Mouse (Mus musculus): ENCODE measurements around the gene Nol12. TPM values are rescaled to one million over a fixed set of nuclear protein-coding genes. Genes with fewer than 3 reads are reported as not detected.

Gene Nol12
- 12.6 and 22.6 TPM in 2 replicates for total RNA-seq (2015; ENCODE audit: low replicate concordance)
- 6.8 and 11.2 TPM in 2 replicates for total RNA-seq (2017; ENCODE audit: low replicate concordance)

- ATAC-seq (replicated peaks; ENCODE audit: low FRiP score, poor library complexity, severe bottlenecking) = peak; percentile 92
Observed at GRCm38 (mm10) chr15:78934784-78935320, at the start of gene Nol12. TSS of gene Nol12 (plus strand) at chr15:78934933.

GRCm38 (mm10) chr15:78889401-78889853, 45.3 kb upstream of the Nol12 start:
- ATAC-seq (replicated peaks; ENCODE audit: low FRiP score, poor library complexity, severe bottlenecking) = no peak; the same call in 1 of the 2 replicates

GRCm38 (mm10) chr15:78892440-78892839, 42.3 kb upstream of the Nol12 start:
- ATAC-seq (replicated peaks; ENCODE audit: low FRiP score, poor library complexity, severe bottlenecking) = no peak

- ATAC-seq (replicated peaks; ENCODE audit: low FRiP score, poor library complexity, severe bottlenecking) = no peak
Observed at GRCm38 (mm10) chr15:78894726-78895125, 40.0 kb upstream of the Nol12 start.

GRCm38 (mm10) chr15:78895741-78896140, 39.0 kb upstream of the Nol12 start:
- ATAC-seq (replicated peaks; ENCODE audit: low FRiP score, poor library complexity, severe bottlenecking) = no peak

GRCm38 (mm10) chr15:78896149-78896548, 38.6 kb upstream of the Nol12 start:
- ATAC-seq (replicated peaks; ENCODE audit: low FRiP score, poor library complexity, severe bottlenecking) = no peak

GRCm38 (mm10) chr15:78897488-78897887, 37.2 kb upstream of the Nol12 start:
- ATAC-seq (replicated peaks; ENCODE audit: low FRiP score, poor library complexity, severe bottlenecking) = 0 out of 2 replicates have a peak, but pooled peaks have one; percentile 37

GRCm38 (mm10) chr15:78898507-78899001, 36.2 kb upstream of the Nol12 start:
- no peak for ATAC-seq (replicated peaks; ENCODE audit: low FRiP score, poor library complexity, severe bottlenecking)

GRCm38 (mm10) chr15:78899409-78899739, 35.4 kb upstream of the Nol12 start, which contains the start of gene Gm49510:
TSS of gene Gm49510 (plus strand) at chr15:78899667.
- ATAC-seq (replicated peaks; ENCODE audit: low FRiP score, poor library complexity, severe bottlenecking) = peak; percentile 15; the same call in 1 of the 2 replicates

- ATAC-seq (replicated peaks; ENCODE audit: low FRiP score, poor library complexity, severe bottlenecking) = peak; percentile 41; the same call in 1 of the 2 replicates
Observed at GRCm38 (mm10) chr15:78899740-78900584, 34.8 kb upstream of the Nol12 start, which contains the start of gene Sh3bp1. TSS of gene Sh3bp1 (plus strand) at chr15:78899768.

GRCm38 (mm10) chr15:78900585-78901421, 33.9 kb upstream of the Nol12 start:
- no peak for ATAC-seq (replicated peaks; ENCODE audit: low FRiP score, poor library complexity, severe bottlenecking)

GRCm38 (mm10) chr15:78901422-78901789, 33.3 kb upstream of the Nol12 start:
- ATAC-seq (replicated peaks; ENCODE audit: low FRiP score, poor library complexity, severe bottlenecking) = no peak

- ATAC-seq (replicated peaks; ENCODE audit: low FRiP score, poor library complexity, severe bottlenecking) = peak; percentile 62
Observed at GRCm38 (mm10) chr15:78903243-78903642, 31.5 kb upstream of the Nol12 start.

GRCm38 (mm10) chr15:78908399-78908798, 26.3 kb upstream of the Nol12 start:
- no peak for ATAC-seq (replicated peaks; ENCODE audit: low FRiP score, poor library complexity, severe bottlenecking)

- ATAC-seq (replicated peaks; ENCODE audit: low FRiP score, poor library complexity, severe bottlenecking) = no peak
Observed at GRCm38 (mm10) chr15:78908982-78909381, 25.8 kb upstream of the Nol12 start.

GRCm38 (mm10) chr15:78912040-78912439, 22.7 kb upstream of the Nol12 start:
- no peak for ATAC-seq (replicated peaks; ENCODE audit: low FRiP score, poor library complexity, severe bottlenecking)

- ATAC-seq (replicated peaks; ENCODE audit: low FRiP score, poor library complexity, severe bottlenecking) = peak; percentile 86
Observed at GRCm38 (mm10) chr15:78913632-78914090, 21.1 kb upstream of the Nol12 start, which contains the start of gene Pdxp. TSS of gene Pdxp (plus strand) at chr15:78913919.

GRCm38 (mm10) chr15:78914091-78914822, 20.5 kb upstream of the Nol12 start:
- ATAC-seq (replicated peaks; ENCODE audit: low FRiP score, poor library complexity, severe bottlenecking) = no peak
